Mouse (Mus musculus) liver, adult 2 months (tissue): ENCODE results near the gene Cd46.

Experiments used
- CTCF ChIP-seq: fragments of 200-500 bp; IDR thresholded peaks from 2 replicates; pipeline ENCODE4 v1.5.1; 2011; ENCODE audit warnings: low read depth, low read length, control low read depth
- POLR2A ChIP-seq: fragments of 200-500 bp; IDR thresholded peaks from 2 replicates; pipeline ENCODE4 v1.6.1; 2011; ENCODE audit warnings: low read length, control low read depth; ENCODE audit not compliant: insufficient read depth; ENCODE audit errors: extremely low read depth

- TF ChIP-seq CTCF (no peak), POLR2A (no peak)
Measured at GRCm38 (mm10) chr1:194991654-194992053, 100.4 kb downstream of the Cd46 start.
